Comparison of ENCODE assay signal across 8 mouse cellular contexts in genomic region chr19:29805917-29806785, GRCm38 (mm10). TPM values are rescaled to one million over a fixed set of nuclear protein-coding genes. Genes with fewer than 3 reads are reported as not detected.
DNase-seq lines count a peak whose midpoint lies in the region; ATAC-seq and TF ChIP-seq lines count a peak whose summit lies in the region.

Gene 9930021J03Rik, minus strand, starts transcription at chr19:29805989.

- 1% methylated on average over 54 of the region's 95 CpGs for WGBS in embryonic facial prominence, embryonic 13.5 days
- WGBS in kidney, adult 2 months: under 1% methylated on average over 73 of the region's 95 CpGs
- WGBS in limb, embryonic 12.5 days: 2% methylated on average over 57 of the region's 95 CpGs
- under 1% methylated on average over 70 of the region's 95 CpGs for WGBS in midbrain, embryonic 15.5 days
- 1% methylated on average over 42 of the region's 95 CpGs for WGBS in spleen, adult 2 months

- H3K4me3 ChIP-seq in embryonic facial prominence, embryonic 13.5 days: peak within 1 kb of the TSS; percentile 97
- H3K4me3 ChIP-seq in kidney, adult 2 months (ENCODE audit: insufficient read depth, low read depth, low read length): peak within 1 kb of the TSS; percentile 70
- peak within 1 kb of the TSS; percentile 94 for H3K4me3 ChIP-seq in limb, embryonic 12.5 days (replicated peaks)
- peak within 1 kb of the TSS; percentile 95 for H3K4me3 ChIP-seq in midbrain, embryonic 15.5 days
- peak within 1 kb of the TSS; percentile 69 for H3K4me3 ChIP-seq in spleen, adult 2 months (ENCODE audit: extremely low read depth, insufficient read depth, insufficient read length)

- peak; percentile 53 for TF ChIP-seq POLR2A in kidney, adult 2 months (IDR thresholded peaks at IDR 0.05; ENCODE audit: low read depth, low read length)
- TF ChIP-seq POLR2A in spleen, adult 2 months (IDR thresholded peaks at IDR 0.05; ENCODE audit: low read depth, low read length): 0 out of 2 replicates have a peak, but pooled peaks have one; percentile 8

- ATAC-seq in embryonic facial prominence, embryonic 13.5 days (ENCODE audit: insufficient number of reproducible peaks, insufficient read depth, low FRiP score, low TSS enrichment, low read depth): peak; percentile 95
- ATAC-seq in limb, embryonic 12.5 days (ENCODE audit: insufficient number of reproducible peaks, insufficient read depth, low FRiP score, low TSS enrichment, low read depth): peak; percentile 92
- peak; percentile 95 for ATAC-seq in midbrain, embryonic 15.5 days (replicated peaks)

- peaks cover 23% of the 10 kb centered on the region for H3K36me3 ChIP-seq in embryonic facial prominence, embryonic 13.5 days
- no peaks in the 10 kb centered on the region; the same call in 1 of the 2 replicates for H3K36me3 ChIP-seq in kidney, adult 2 months (ENCODE audit: control insufficient read depth, insufficient read depth, low read length)
- peaks cover 28% of the 10 kb centered on the region for H3K36me3 ChIP-seq in limb, embryonic 12.5 days
- peaks cover 18% of the 10 kb centered on the region for H3K36me3 ChIP-seq in midbrain, embryonic 15.5 days (replicated peaks)
- H3K36me3 ChIP-seq in spleen, adult 2 months (ENCODE audit: control insufficient read depth, insufficient read depth, low read length): no peaks in the 10 kb centered on the region; the same call in 1 of the 2 replicates

- no peaks in the 10 kb centered on the region for H3K27me3 ChIP-seq in embryonic facial prominence, embryonic 13.5 days
- no peaks in the 10 kb centered on the region for H3K27me3 ChIP-seq in kidney, adult 2 months (replicated peaks; ENCODE audit: control insufficient read depth, insufficient read depth, low read length)
- H3K27me3 ChIP-seq in limb, embryonic 12.5 days: no peaks in the 10 kb centered on the region
- H3K27me3 ChIP-seq in midbrain, embryonic 15.5 days (replicated peaks): no peaks in the 10 kb centered on the region
- no peaks in the 10 kb centered on the region for H3K27me3 ChIP-seq in spleen, adult 2 months (ENCODE audit: control insufficient read depth, insufficient read depth, low read length)

- H3K9me3 ChIP-seq in embryonic facial prominence, embryonic 13.5 days: no peaks in the 10 kb centered on the region
- H3K9me3 ChIP-seq in limb, embryonic 12.5 days: no peaks in the 10 kb centered on the region
- H3K9me3 ChIP-seq in midbrain, embryonic 15.5 days: no peaks in the 10 kb centered on the region

- H3K9ac ChIP-seq in embryonic facial prominence, embryonic 13.5 days: peak within 1 kb of the TSS; percentile 91
- H3K9ac ChIP-seq in limb, embryonic 12.5 days (replicated peaks): peak within 1 kb of the TSS; percentile 90
- H3K9ac ChIP-seq in midbrain, embryonic 15.5 days: peak within 1 kb of the TSS; percentile 82

- H3K27ac ChIP-seq in embryonic facial prominence, embryonic 13.5 days: peak within 1 kb of the TSS; percentile 96
- peak within 1 kb of the TSS; percentile 56 for H3K27ac ChIP-seq in kidney, adult 2 months (ENCODE audit: insufficient read depth, low read depth, low read length)
- H3K27ac ChIP-seq in limb, embryonic 12.5 days: peak within 1 kb of the TSS; percentile 95
- peak within 1 kb of the TSS; percentile 96 for H3K27ac ChIP-seq in midbrain, embryonic 15.5 days
- peak within 1 kb of the TSS; percentile 85 for H3K27ac ChIP-seq in spleen, adult 2 months (ENCODE audit: insufficient read depth, low read length)

- TF ChIP-seq CTCF in kidney, adult 2 months (conservative IDR thresholded peaks at IDR 0.05; ENCODE audit: insufficient read depth, insufficient read length, low read depth, low read length): no peak
- no peak for TF ChIP-seq CTCF in spleen, adult 2 months (IDR thresholded peaks at IDR 0.05; ENCODE audit: extremely low read depth, insufficient read depth, insufficient read length, insufficient replicate concordance)

- H3K4me2 ChIP-seq in embryonic facial prominence, embryonic 13.5 days: peak within 1 kb of the TSS; percentile 68
- peak within 1 kb of the TSS; percentile 81 for H3K4me2 ChIP-seq in limb, embryonic 12.5 days
- peak within 1 kb of the TSS; percentile 96 for H3K4me2 ChIP-seq in midbrain, embryonic 15.5 days

- DNase-seq in 3134 (ENCODE audit: extremely low read depth, insufficient read length, low spot score): peak; percentile 98
- peak; percentile 98 to 99 for DNase-seq in adrenal gland, postnatal 36 days
- DNase-seq in heart, adult 18-20 months: peak; percentile 99
- DNase-seq in kidney, adult 2 months: peak; percentile 98
- DNase-seq in spleen, adult 2 months (ENCODE audit: low read depth in 1 of 2, low spot score in 2 of 2): peak; percentile 97 to 98

- H3K4me1 ChIP-seq in embryonic facial prominence, embryonic 13.5 days: peaks cover 16% of the 10 kb centered on the region
- peaks cover 6% of the 10 kb centered on the region; the same call in 1 of the 2 replicates for H3K4me1 ChIP-seq in kidney, adult 2 months (ENCODE audit: control insufficient read depth, insufficient read depth, low read length)
- peaks cover 7% of the 10 kb centered on the region for H3K4me1 ChIP-seq in limb, embryonic 12.5 days (replicated peaks)
- H3K4me1 ChIP-seq in midbrain, embryonic 15.5 days: peaks cover 50% of the 10 kb centered on the region
- H3K4me1 ChIP-seq in spleen, adult 2 months (ENCODE audit: control insufficient read depth, insufficient read depth, insufficient read length): peaks cover 3% of the 10 kb centered on the region

RNA-seq across cellular contexts. Expression of gene 9930021J03Rik, which starts in this region (rescaled TPM):
- 10 to 100 TPM; 16.3 to 16.6 TPM for total RNA-seq in adrenal gland, postnatal 36 days (2021)
- 7.3 and 8.2 TPM in 2 replicates for polyA plus RNA-seq in embryonic facial prominence, embryonic 13.5 days (2015; fragmentation: Nextera tagmentation; extraction: Ambion mirVana)
- total RNA-seq in heart, adult 18-20 months (2021): 10 to 100 TPM; 12.9 to 13.4 TPM
- polyA plus RNA-seq in kidney, adult 2 months (2012; rRNA removed): 7.4 TPM in 2 replicates
- 6.8 and 6.9 TPM in 2 replicates for polyA plus RNA-seq in limb, embryonic 12.5 days (2016; fragmentation: Nextera tagmentation; extraction: Ambion mirVana)
- 6.8 and 7.5 TPM in 2 replicates for polyA plus RNA-seq in midbrain, embryonic 15.5 days (2015; fragmentation: Nextera tagmentation; extraction: Ambion mirVana)
- 2.6 and 3.1 TPM in 2 replicates for polyA plus RNA-seq in spleen, adult 2 months (2012; rRNA removed)

Comparison
In these comparisons a context has a peak if more than half of its experiments do, and no peak if none do; other contexts are left out.
1. Peak in every context shown above with its lines: DNase-seq, ATAC-seq, H3K4me3 ChIP-seq and H3K27ac ChIP-seq.